Mouse (Mus musculus): ENCODE measurements at regions not wholly inside any gene's neighbourhood (a gene's known extent, or its start where the extent isn't known, plus 50 kb on each side); places are given as distances from the start of the nearest gene placed in this dataset.

DNA sequence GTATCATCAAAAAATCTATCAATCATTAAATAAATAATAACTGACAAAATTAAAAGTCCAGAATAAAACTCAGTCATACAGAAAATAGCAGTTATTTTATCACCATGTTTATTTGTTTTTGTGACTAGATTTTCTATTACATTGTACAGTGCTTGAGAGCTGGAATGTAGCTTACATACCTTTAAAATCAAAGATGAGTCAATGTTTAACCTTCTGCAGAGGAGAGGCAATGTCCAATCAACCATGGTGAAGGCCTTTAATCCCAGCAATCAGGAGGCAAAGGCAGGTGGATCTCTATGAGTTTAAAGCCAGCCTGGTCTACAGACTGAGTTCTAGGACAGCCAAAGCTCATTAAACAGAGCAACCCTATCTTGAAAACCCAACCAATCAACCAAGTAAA is 131.1 kb downstream of the Gm9733 start:
- no peak for DNase-seq

DNA sequence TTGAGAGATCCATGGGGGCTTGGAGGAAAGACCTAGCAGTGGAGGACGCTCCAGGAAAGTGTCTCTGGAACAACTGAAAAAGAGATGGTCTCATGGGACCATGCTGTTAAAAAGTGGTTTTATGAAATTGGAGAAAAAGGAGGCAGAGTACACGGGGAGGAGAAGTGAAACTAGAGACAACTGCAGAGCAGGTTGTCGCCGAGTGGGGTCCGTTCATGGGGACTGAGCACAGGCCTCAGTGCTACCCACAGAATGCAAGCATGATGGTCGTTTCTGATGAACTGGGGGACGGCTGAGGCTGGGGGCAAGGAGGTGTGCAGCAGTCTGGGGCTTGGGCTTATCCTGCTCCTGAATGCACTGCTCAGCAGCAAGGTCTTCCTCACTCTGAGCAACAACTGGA is 129.3 kb downstream of the Gm9733 start:
- no peak for DNase-seq

GRCm38 (mm10) chr3:15205266-15206229 is 126.6 kb downstream of the Gm9733 start:
- DNase-seq: no peak

DNA sequence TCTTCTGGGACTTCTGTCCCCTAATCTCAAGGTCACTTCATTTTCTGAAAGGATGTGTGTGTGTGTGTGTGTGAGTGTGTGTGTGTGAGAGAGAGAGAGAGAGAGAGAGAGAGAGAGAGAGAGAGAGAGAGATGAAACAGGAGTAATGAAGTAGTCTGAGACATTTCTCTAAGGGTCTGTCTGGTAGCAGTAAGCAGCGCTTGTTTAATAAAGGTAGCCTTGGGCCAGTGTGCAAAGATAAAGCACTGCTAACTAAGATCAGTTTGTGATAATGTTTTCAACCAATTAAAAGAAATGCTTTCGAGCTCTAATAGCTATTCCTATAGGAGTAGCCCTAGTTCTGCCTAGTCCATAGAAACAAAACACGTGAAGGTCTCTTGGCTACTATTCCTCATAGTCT is 119.7 kb downstream of the Gm9733 start:
- DNase-seq: no peak

- no peak for DNase-seq
Observed at GRCm38 (mm10) chr3:15217591-15217990, 114.5 kb downstream of the Gm9733 start.

GRCm38 (mm10) chr3:15219275-15219674 is 112.8 kb downstream of the Gm9733 start:
- no peak for DNase-seq

- no peak for DNase-seq
Observed at GRCm38 (mm10) chr3:15223266-15223665, 108.8 kb downstream of the Gm9733 start.

DNA sequence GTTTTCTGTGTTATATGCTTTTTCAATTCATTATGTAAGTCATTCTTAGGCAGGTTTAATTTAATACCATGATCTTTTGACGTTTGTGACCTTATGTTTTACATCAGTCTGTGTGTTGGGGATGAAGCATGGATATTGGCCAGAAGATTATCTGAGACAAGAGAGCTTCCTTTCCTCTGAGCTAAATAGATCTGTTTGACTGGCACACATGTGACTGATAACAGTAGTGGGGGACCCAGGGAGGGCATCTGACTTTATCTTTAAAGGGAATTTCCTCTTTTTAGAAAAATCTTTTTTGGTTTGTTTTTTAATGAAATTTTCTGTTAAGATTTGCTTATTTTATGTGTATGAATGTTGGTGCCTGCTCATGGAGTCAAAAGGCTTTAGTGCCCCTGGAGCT is 107.7 kb downstream of the Gm9733 start:
- no peak for DNase-seq

DNA sequence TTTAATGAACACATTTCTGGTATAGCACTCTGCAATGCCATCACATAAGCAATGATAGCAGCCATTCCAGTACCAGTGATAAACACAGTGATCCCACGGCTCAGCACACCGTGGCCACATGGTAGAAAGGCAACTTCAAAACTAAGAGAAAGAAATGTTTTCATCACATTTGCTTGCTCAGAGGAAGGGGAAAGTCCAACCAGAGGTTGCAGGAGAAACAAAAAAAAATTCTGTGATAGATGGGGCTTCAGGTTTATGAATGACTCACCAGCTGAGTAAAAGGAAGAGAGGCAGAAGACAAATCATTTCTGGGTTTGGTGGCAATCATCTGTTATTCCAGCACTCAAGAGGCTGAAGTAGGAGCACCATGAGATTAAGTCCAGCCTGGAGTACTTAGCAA is 103.5 kb downstream of the Gm9733 start:
- DNase-seq: no peak

GRCm38 (mm10) chr3:15230204-15230603 is 101.9 kb downstream of the Gm9733 start:
- DNase-seq: no peak

DNA sequence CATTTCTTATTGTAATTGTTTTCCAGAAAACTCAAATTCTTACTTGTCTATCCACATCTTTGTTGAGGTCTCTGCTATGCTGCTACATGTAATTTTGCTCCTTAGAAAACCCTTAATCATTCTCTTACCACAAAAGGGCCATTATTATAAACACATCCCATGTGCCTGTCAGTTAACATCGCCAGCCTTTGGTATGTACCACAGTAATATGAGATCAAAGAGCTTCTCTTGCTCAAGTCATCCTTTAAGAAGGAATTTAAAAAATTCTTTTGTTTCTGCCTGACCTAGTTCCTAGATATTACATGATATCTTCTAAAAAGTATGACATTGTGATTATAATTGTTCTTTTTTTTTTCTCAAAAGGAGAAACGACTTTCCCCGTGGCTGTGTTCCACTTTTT is 100.7 kb downstream of the Gm9733 start:
- DNase-seq: no peak

DNA sequence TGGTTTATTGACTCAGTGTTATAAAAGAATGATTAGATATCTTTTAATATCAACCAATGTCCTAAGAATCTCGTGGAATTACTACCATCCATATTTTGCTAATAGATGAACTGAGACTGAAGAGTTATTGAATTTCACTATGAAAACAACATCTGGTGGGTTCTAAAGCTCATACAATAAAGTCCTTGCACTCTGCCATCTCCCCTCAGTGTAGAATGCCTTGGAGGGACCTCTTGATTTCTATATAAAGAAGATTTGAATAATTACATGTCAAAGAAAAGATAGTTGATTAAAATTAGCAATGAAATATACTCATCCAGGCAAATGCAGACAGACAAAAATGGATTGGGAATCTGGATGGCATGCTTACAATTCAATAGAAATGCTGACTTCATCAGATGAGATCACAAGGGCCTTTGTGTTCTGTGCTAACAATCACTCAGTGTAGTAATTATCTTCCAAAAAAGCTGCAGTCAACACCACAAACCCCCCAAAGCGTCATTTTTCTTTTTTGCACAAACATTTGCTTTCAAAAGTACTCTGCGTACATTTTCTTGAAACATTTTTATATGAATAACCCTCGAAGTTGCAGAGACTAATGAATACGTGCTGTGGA is 94.2 kb downstream of the Gm9733 start:
- DNase-seq: no peak

GRCm38 (mm10) chr3:15242388-15242787 is 89.7 kb downstream of the Gm9733 start:
- DNase-seq: no peak

DNA sequence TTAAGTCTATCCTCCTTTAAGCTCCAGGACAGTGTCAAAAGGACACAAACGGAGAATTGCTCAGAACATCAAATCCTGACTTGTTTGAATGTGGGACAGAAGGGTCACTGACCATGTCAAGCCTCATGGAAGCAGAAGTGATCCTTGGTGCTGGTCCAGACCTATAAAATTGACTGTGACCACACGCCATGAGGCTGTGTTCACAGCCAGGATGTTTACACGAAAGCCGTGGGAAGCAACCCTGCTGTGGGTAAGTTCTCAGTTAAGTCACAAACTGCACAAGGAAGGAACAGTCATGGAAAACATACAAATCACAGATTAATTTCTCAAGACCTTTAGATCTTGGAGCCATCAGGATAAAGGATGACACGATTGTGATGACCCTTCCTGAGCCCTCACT is 88.5 kb downstream of the Gm9733 start:
- no peak for DNase-seq

DNA sequence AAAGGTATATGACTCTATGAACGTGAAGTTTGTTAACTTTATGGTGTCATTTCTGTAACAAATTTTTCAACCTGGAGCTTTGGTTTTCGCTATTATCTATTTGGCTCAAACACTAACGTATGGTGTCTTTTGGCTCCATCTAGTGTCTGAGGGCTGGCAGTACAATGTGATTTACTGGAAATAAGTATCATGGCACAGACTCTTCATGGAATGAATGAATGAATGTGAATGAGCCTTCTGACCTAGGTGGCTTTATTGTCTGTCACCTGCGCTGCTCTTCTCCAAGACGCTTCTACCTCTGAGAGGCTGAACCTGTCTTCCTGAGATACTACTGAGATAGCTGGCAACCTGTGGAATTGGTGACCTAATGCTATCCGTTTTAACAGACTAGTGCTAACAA is 87.1 kb downstream of the Gm9733 start:
- no peak for DNase-seq
